Mouse (Mus musculus) heart, postnatal 4 days (tissue): Measurements from ENCODE around the gene Syt11. TPM values are rescaled to one million over a fixed set of nuclear protein-coding genes. Genes with fewer than 3 reads are reported as not detected.
"Not testable (repeated sequence)": the region's sequence is repeated elsewhere in the genome, so short reads cannot be mapped to it uniquely, and the experiment has no call there.

Source experiments
- DNase-seq: peaks from one replicate; pipeline ENCODE4 v3.0.0; 2021
- total RNA-seq, 2 experiments: library from RNA; stranded (reverse); gene quantifications; 2 replicates each; pipeline ENCODE4 v1.2.3; 2021

Gene Syt11
- 1 to 10 TPM; 5.0 to 7.1 TPM for total RNA-seq

DNA sequence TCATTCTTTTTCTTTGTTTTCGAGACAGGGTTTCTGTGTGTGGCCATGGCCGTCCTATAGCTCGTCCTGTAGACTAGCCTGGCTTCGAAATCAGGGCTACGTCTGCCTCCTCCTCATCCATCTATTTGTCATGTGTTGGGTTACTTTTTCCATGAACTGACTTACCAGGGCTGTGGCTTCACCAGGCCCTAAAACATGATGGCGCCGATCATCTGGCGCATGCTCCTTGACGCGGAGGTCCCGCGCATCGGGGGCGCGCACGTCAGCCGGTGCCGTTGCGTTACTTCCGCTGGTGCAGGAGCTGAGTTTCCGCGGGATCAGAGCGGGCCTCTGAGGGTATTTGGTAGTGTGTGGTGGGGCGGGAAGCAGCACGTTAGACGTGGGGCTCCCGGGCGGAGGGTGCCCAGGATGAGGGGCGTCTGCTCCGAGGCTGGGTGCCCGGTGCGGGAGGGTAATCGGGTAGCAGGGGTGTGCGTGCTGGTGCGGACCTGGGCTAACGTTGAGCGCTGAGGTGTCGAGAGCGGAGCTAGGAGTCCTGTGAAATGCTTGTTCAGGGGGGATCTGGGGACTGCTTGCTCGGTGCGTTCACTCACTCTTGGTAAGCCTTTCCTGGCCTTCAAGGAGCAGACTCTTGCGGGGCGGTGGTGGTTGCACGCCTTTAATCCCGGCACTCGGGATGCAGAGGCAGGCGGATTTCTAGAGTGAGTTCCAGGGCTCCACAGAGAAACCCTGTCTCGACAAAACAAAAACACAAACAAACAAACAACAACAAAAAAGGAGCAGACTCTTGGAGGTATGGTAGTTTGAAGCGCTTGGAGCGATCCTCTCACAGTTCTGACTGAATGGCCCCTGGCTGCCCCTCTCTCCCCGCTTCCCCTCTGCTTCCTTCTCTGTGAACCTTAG, at the start of gene Syt11:
Gene Syt11 (minus strand): TSS at position 226 of the 903 bp plus-strand sequence.
- not testable (repeated sequence) for DNase-seq

DNA sequence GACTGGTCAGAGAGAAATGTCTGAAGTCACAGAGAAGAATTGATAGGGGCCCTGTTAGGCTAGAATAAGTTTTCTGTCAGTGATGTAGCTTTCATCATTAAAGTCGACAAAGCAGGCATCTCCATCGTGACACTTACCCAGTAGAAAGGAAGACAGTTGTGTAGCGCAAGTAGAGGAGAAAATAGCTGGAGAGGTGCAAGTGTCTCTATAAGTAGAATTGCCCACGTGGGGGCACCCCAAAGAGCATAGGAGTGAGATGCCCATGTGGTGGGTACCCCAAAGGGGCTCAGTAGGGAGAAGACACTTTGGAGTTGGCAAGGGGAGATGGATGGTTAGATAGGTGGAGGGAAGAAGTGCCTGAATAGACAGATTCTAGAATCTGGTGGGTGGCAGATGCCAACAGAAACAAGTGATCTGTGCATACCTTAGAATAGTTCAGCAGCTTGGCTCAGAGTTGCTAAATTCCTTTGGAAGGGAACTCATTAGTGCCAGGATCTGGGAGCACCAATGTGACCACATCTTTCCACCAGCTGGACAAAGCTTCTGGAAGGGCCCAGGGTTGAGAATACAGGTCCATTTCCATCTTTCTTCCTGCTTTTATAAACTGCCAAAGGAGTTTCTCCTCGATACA, 29.1 kb upstream of the Syt11 start:
- no peak for DNase-seq

DNA sequence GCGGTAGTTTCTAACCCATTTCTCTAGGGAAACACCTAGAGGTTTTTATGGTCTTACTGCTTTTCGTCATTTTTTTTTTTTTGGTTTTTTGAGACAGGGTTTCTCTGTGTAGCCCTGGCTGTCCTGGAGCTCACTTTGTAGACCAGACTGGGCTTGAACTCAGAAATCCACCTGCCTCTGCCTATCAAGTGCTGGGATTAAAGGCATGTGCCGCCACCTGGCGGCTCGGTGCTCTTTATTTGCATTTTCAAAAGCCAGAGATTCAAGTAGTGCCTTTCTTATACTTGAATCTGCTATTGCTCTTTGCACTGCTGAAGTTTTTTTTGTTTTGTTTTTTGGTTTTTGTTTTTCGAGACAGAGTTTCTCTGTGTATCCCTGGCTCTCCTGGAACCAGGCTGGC, 22.5 kb upstream of the Syt11 start:
- not testable (repeated sequence) for DNase-seq

DNA sequence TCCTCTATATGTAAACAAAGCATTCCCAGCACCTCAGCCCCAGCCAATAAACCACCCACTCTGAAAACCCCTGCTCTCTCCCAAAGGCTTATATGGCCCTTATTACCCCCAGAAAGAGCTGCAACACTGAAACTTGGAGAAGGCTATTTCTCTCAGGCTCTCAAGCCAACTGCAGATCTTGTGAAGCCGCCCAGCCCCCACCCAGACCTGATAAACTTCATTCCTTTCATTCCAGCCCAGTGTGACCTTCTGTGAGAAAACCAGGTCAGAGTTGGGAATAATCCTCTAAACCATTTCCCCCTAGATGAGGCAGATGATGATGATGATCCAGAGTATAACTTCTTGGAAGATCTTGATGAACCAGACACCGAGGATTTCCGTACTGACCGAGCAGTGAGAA, 13.1 kb upstream of the Syt11 start:
- DNase-seq: not testable (repeated sequence)

DNA sequence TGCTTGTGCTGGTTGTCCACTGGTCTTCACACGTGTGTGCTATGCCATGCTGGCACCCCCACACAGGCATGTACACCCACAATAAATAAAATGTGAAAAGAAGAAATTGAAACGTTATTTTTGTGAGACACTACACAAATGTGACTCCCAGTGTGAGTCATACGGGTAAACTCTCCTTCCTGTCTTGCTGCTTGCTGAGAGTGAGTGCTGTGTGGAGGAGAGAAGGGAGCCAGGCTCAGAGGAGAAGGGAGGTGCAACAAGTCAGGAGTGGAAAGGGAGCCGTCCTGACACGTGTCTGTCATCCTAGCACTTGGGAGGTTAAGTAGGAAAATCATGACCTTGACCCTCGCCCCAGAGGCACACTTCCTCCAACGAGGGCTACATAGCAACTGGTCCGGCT, 11.8 kb upstream of the Syt11 start:
- not testable (repeated sequence) for DNase-seq

DNA sequence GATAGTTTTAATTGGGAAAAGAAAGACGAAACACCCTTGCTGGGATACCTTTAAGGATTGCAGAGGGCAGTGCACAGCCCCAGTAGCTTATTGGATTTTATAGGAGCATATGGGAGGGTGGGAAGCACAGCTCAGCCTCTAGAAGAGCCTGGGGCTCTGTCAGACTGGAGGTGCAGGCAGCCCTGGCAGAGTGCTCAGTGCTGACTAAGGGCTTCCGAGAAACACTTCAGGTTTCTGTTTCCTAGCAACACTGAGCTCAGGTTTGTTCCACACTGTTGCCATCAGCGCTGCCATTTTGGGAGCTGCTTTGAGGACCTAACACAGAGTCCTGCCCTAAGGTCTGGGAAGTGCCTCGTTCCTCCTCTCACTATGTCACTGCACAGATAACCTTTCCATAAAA, 11.4 kb upstream of the Syt11 start:
- not testable (repeated sequence) for DNase-seq

DNA sequence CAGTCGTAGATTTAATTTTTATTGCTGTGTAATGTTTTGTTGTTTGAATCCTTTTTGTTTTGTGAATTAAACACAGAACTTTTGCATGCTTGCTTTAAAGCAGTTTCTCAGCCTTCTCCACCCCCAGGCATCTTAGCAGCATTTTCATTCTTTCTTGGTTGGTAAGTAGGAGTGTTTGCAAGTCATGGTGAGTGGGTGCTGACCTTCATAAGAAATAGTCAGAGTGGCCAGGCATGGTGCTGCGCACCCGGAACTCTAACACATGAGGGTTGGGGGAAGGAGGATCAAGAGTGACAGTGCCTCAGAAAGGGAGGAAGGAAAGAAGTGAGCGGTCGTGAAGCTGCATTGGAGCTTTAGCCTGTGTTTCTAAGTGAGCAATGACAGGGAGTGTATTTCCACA, 9.9 kb upstream of the Syt11 start:
- DNase-seq: no peak

DNA sequence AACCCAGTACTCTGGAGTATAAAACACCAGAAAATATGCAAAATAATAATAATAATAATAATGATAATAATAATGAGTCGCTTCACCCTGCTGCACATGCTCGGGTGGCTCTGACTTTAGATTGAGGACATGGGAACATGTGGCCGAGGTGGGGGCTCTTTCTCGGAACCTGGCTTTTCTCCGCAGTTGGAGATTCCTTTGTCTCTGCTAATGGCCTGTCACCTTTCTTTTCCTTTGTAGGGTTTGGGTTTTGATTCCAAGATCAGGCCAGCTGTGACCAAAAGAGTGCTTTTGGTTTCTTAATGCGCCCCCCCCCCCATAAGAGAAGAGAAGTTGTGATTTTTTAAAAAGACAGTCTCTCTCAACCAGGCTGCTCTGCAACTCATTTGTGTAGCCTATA, 1.8 kb downstream of the Syt11 start:
- not testable (repeated sequence) for DNase-seq

DNA sequence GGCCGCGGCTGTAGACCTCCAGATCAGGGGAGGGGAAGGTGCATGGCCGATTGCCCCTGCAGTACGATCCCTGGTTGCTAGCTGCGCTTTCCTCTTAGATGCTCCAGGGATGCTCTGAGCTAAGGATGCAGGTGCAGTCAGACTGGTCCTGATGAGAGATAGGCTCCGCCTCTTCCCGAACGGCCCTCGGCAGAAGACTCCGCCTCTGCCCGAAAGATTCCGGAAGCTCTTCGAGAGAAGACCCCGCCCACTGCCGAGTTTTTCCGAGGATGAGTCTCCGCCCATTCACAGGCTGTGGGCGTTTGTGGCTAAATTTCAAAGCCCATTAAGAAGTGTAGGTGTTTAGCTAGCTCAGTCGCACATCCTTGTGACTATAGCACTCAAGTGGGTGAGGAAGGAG, 2.6 kb downstream of the Syt11 start:
- peak; percentile 87 for DNase-seq

DNA sequence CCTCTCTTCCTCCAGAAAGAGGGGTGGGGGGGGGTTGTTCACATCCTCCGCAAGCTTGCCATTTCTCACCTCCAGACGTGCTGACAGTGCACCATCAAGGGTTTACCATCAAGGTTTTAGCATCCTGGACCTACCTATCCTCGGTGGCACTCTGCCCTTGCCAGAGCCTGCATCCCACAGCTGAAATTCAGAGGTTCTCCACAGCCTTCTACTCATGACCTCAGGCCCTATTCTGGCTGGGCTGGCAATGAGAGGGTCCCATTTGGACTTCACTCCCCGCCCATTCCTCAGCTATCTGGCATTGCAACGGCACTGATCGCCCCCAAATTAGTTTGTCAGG, 3.1 kb downstream of the Syt11 start:
- not testable (repeated sequence) for DNase-seq

DNA sequence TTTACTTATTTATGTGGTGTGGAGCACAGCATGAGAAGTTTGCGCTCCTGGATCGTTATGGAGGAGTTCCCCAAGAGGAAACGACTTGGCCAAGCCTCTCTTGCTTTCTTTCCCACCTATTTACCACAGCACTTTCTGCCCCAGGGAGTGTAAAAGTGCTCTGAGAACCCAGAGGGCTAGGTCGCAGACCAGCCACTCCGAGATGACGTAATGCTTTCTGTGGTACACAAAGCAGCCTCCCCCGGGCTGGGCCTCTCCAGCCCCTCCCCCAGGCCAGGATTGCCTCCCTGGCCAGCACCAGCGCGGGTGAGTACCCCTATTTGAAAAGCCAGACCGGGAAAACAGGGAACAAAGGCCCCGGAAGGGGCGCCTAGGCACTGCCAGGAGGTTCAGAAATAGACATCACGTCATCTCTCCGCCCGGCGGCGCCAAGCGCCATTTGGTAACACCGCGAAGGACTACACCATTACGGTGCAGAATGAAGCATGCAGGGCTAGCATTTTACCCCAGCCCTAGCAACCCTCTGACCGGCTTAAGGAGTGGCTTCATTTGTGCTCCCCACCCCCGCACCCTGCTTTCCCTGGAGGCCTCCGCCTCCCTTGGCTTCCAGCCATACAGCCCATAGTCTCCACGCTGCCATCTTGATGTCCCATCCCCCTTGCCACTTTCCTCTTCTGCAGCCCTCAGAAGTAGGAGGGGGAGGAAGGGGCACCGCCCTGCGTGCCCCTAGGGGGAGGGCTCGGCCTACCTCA, 3.6 kb downstream of the Syt11 start:
- DNase-seq: peak; percentile 64

DNA sequence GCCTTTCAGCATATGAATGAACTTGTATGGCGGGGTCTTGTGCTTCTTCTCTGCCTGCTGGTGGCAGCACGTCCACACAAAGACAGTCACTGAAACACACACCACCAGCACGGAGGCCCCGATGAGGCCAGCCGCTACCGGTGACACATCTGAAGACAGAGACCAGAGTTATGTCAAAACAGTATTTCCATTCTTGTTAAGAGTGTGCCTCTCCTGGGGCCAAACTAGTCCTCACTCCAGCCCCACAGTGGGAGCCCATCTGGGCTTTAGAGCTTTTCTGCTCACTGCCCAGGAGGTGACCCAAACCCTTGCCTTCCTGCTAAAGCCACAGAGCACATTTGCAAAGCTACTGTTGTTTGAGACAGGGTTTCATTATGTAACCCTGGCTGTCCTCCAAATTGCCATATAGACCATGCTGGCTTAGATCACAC, 12.5 kb downstream of the Syt11 start:
- peak; percentile 41 for DNase-seq

DNA sequence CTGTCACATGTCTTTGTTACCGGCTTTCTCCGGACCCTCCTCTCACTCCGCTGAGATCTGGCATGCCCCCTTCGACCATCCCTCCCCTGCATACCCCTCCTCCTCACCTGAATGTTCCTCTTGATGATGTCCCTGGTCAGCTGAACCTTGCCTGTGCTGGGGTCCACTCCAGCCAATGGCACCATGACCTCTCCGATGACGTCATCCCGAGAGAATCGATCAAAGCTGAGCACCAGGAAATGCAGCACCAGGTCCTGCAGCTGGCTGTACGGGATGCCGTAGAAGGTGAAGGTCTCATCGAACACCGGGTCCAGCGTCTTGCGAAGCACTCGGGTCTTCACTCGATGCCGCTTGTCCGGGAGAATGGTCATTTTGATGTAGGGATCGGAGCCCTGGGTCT, 13.3 kb downstream of the Syt11 start:
- no peak for DNase-seq

DNA sequence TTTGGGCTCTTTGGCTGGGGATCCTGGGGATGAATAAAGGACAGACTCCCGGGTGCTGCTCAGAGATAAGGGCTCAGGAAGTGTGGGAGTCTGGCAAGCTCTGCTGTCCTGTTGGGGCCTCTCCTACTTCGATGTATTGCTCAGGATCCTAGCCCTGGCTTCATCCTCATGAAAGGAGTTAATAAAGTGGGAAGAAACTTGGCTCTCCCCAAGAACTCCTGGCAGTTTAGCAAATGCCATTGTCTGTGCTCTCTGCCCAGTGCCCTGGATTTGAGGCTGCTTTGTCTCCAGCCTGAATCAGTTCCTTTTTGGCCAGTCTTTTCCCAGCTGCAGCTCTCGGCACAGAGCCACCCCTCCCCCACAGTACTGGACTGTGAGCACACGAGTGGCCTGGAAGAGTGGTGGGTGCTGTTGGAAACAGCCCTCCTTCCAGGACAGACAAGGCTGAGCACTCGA, 16.9 kb downstream of the Syt11 start:
- DNase-seq: peak; percentile 88

DNA sequence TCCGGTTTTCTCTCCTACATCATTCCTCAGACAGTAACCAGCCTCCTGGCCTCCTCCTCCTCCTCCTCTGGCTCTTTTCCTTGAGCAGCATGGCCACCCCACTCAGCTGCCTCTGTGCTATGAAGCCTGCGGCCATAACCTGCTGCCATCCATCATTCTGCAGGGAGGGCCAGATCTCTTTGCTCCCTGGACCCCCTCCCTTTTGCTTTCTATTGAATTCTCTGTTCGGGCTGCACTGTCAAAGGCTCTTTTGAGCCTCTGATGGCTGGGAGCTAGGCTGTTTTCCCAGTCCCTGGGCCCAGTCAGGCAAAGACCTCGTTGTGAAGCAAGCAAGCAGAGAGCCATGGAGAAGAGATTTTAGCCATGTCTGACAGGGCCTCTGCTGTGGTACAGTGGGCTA, 18.7 kb downstream of the Syt11 start:
- DNase-seq: no peak

DNA sequence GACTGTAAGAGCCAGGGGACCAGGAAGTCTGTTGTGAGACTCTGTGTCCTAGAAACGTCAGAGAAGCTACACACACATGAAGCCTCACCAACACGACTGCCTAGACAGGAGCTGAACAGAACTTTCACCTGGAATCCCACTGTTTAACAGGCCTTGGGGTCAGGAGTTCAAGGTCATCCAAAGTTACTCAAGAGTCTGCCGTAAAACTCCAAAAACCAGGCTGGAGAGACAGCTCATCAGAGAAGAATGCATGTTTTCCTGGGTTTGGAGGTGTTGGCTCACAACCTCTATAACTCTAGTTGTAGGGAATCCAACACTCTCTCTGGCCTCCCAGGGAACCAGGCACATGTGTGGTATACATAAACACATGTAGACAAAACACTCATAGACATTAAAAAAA, 19.4 kb downstream of the Syt11 start:
- DNase-seq: no peak

DNA sequence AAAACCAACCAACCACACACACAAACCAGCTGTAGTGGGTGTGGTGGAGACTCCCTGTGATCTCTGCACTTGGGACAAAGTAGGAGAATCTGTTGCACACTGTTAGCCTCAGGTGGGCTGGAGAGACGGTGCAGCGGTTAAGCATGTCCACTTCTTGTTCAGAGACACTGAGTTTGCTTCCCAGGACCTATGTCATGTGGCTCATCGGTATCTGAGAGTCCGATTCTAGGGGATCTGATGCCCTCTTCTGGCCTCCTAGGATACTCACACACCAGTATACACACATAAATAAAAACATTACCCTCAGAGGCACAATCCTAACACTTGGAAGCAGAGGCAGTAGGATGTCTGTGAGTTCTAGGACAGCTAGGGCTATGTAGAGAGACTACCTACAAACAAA, 20.7 kb downstream of the Syt11 start:
- no peak for DNase-seq

DNA sequence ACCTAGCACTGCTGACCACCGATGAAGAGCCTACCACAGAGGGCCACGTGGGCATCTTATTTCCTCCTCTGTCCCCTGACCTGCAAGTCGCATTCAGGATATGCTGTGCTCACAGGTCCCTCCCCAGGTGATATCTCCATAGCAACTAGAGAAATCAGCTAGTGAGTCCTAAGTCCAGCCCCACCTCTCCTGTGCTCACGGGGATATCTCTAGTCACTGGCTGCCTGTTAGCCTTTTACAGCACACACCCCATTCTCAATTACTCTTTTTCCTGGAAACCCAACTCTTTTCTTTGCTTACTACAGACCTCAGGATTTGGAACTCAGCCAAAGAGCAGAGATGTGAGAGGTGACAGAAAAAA, 28.1 kb downstream of the Syt11 start:
- DNase-seq: no peak

DNA sequence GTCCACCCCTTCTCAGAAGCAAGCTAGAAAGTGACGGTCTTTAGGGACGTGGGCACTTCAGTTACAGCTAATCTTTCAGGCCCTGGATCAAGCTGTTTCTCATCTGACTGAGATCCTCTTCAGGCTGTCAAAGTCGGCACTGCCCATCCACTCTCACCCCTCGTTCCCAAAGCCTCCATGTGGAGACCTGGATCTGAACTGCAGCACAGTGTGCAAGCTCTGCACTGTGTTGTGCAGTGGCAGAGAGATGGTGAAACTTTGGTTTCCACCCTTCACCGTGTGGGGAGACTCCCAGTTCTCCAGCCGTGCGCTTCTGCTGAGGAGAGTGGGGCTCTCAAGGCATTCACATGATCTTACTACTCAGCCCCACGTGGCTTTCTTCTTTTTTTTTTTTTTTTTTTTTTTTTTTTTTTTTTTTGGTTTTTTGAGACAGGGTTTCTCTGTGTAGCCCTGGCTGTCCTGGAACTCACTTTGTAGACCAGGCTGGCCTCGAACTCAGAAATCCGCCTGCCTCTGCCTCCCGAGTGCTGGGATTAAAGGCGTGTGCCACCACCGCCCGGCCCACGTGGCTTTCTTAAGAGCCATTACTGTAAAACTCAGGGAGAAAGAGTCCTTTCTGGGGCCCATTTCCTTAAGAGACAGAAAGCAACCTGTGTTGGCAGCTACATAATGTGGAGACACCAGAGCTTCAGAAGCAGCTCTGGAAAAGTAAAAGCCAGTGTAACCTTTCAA, 28.7 kb downstream of the Syt11 start:
- DNase-seq: no peak

DNA sequence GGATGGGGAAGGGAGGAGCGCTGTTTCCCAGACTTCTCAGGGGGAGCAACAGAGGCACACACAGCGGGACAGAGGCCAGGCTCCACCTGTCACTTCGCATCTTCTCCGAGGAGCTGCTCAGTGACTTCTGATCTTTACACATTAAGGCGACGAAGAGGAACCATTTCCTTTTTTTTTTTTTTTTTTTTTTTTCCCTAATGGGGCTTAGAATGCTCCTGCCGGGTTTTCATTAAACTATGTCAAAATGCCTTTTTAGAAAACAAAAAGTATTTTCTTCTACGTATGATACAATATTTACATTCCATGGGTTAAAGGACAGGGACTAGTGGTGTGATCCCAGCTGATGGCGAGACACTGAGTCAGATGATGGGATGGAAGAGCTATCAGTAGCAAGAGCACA, 29.4 kb downstream of the Syt11 start:
- DNase-seq: no peak

DNA sequence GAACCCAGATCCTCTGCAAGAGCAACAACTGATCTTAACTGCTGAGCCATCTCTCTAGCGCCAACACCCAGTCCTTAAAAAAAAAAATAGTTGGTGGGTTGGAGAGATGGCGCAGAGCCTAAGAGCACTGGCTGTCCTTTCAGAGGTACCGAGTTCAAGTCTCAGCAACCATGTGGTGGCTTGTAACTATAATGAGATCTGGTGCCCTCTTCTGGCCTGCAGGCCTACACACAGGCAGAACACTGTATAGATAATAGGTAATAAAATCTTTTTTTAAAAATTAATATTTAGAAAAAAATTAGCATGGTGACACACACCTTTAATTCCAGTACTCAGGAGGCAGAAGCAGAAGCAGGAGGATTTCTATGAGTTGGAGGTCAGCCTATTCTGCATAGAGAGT, 34.8 kb downstream of the Syt11 start:
- no peak for DNase-seq

DNA sequence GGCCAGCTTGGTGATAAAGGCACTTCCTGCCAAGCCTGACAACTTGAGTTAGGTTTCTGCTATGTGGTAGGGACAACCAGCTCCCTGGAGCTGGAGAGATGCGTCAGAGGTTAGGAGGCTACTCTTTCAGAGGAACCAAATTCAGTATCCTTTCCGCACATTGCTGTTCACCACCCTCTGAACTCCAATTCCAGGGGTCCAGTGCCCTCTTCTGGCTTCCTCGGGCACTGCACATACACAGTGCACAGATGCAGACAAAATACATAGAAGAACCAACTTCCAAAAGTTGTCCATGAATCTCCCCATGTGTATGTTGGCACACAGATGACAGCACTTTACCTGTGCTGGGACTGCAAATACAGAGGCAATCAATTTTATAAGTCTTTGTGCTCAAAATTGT, 36.3 kb downstream of the Syt11 start:
- peak; percentile 80 for DNase-seq

DNA sequence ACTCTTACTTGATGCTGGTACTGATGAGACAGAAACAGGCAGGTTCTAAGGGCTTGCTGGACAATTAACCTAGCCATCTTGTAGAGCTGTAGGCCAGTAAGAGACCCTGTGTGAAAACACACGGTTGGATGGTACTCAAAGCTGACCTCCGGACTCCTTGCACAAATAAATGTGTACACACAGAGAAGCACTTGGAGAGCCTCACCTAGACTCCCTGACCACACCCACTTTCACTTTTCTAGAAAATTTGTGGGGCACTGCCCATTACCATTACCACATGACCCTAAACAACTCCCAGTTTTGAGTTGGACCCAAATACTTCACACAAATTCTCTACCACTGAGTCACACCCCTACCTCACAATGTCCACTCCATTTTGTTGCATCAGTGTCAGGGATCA, 38.4 kb downstream of the Syt11 start:
- DNase-seq: no peak
